Mouse (Mus musculus): Measurements from ENCODE around the gene Styx. TPM values are rescaled to one million over a fixed set of nuclear protein-coding genes. Genes with fewer than 3 reads are reported as not detected.

The Styx gene
- polyA plus RNA-seq, 1 experiment from 2014 or later, result 50.2 TPM

- H3K36me3 ChIP-seq, result no peaks in the 10 kb centered on the region
- whole genome bisulfite sequencing, result 75% methylated on average over 4 of the region's 4 CpGs
- H3K27me3 ChIP-seq, result no peaks in the 10 kb centered on the region
- no peak overlapping the region for H3K4me3 ChIP-seq
- no peaks in the 10 kb centered on the region; the same call in 1 of the 2 replicates for H3K9me3 ChIP-seq
- no peak overlapping the region for H3K9ac ChIP-seq (replicated peaks)
- no peak for ATAC-seq (ENCODE audit: low FRiP score, low read depth)
- H3K27ac ChIP-seq (replicated peaks), result no peak overlapping the region
- H3K4me1 ChIP-seq, result no peaks in the 10 kb centered on the region
- no peak overlapping the region for H3K4me2 ChIP-seq (replicated peaks)
These were observed 71.5 kb downstream of the Styx start for GRCm38 (mm10) chr14:45422371-45422770.

DNA sequence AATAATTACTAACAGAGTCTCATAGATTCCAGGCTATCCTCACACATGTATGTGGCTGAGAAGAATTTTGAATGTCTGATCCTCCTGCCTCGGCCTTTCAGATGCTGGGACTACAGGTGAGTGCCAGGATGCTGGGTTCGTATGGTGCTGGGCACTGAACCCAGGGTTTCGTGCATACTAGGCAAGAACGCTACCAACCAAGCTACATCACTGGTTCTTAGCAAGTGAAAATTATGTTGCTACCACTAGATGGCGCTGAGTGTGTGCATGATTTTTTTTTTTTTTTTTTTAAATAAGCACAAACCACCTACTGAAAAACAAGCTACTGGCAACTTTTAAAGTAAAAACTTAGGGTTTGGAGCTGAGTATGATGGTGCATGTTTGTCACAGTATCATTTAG, 72.3 kb downstream of the Styx start:
- no peaks in the 10 kb centered on the region for H3K36me3 ChIP-seq
- H3K27me3 ChIP-seq, result no peaks in the 10 kb centered on the region
- no peak overlapping the region for H3K9ac ChIP-seq (replicated peaks)
- ATAC-seq (ENCODE audit: low FRiP score, low read depth), result 0 out of 2 replicates have a peak, but pooled peaks have one; percentile 54
- H3K4me2 ChIP-seq (replicated peaks), result no peak overlapping the region
- H3K9me3 ChIP-seq, result no peaks in the 10 kb centered on the region; the same call in 1 of the 2 replicates
- H3K4me3 ChIP-seq, result no peak overlapping the region
- no peak overlapping the region for H3K27ac ChIP-seq (replicated peaks)
- 13% methylated on average over 5 of the region's 5 CpGs for WGBS
- no peaks in the 10 kb centered on the region for H3K4me1 ChIP-seq

GRCm38 (mm10) chr14:45430066-45430842, 79.4 kb downstream of the Styx start:
- H3K9me3 ChIP-seq, result peaks cover 9% of the 10 kb centered on the region
- H3K4me3 ChIP-seq, result no peak overlapping the region
- no peaks in the 10 kb centered on the region for H3K27me3 ChIP-seq
- H3K4me1 ChIP-seq, result no peaks in the 10 kb centered on the region
- no peaks in the 10 kb centered on the region for H3K36me3 ChIP-seq
- no peak overlapping the region for H3K9ac ChIP-seq (replicated peaks)
- 92% methylated on average over 13 of the region's 13 CpGs for WGBS
- ATAC-seq (ENCODE audit: low FRiP score, low read depth), result no peak
- H3K27ac ChIP-seq (replicated peaks), result no peak overlapping the region
- no peak overlapping the region for H3K4me2 ChIP-seq (replicated peaks)

GRCm38 (mm10) chr14:45432003-45432402, 81.1 kb downstream of the Styx start:
- H3K27ac ChIP-seq (replicated peaks), result no peak overlapping the region
- H3K27me3 ChIP-seq, result no peaks in the 10 kb centered on the region
- no peak overlapping the region for H3K4me2 ChIP-seq (replicated peaks)
- WGBS, result 72% methylated on average over 4 of the region's 4 CpGs
- H3K4me3 ChIP-seq, result no peak overlapping the region
- H3K9ac ChIP-seq (replicated peaks), result no peak overlapping the region
- H3K9me3 ChIP-seq, result peaks cover 9% of the 10 kb centered on the region; the same call in 1 of the 2 replicates
- H3K36me3 ChIP-seq, result no peaks in the 10 kb centered on the region
- no peak for ATAC-seq (ENCODE audit: low FRiP score, low read depth)
- no peaks in the 10 kb centered on the region for H3K4me1 ChIP-seq

DNA sequence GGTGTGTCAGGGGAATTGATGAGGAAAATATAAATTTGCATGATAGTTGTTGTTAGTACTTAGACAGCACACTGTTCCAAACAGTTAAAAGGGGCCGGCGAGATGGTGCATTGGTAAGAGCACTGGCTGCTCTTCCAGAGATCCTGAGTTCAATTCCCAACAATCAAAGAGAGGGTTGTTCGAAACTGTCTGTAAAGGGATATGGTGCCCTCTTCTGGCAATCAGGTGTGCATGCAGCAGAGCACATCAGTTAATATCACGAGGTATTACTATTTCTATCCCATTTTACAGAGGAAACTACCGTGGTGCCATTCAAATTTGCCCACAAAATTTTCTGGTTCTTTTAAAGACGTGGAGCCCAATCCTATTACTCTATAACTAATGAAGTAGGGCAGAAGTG, 83.3 kb downstream of the Styx start:
- 71% methylated on average over 6 of the region's 6 CpGs for WGBS
- no peak overlapping the region for H3K4me3 ChIP-seq
- H3K36me3 ChIP-seq, result no peaks in the 10 kb centered on the region
- peaks cover 9% of the 10 kb centered on the region; the same call in 1 of the 2 replicates for H3K9me3 ChIP-seq
- H3K4me1 ChIP-seq, result no peaks in the 10 kb centered on the region
- no peak overlapping the region for H3K9ac ChIP-seq (replicated peaks)
- H3K4me2 ChIP-seq (replicated peaks), result no peak overlapping the region
- no peak for ATAC-seq (ENCODE audit: low FRiP score, low read depth)
- no peak overlapping the region for H3K27ac ChIP-seq (replicated peaks)
- H3K27me3 ChIP-seq, result no peaks in the 10 kb centered on the region

DNA sequence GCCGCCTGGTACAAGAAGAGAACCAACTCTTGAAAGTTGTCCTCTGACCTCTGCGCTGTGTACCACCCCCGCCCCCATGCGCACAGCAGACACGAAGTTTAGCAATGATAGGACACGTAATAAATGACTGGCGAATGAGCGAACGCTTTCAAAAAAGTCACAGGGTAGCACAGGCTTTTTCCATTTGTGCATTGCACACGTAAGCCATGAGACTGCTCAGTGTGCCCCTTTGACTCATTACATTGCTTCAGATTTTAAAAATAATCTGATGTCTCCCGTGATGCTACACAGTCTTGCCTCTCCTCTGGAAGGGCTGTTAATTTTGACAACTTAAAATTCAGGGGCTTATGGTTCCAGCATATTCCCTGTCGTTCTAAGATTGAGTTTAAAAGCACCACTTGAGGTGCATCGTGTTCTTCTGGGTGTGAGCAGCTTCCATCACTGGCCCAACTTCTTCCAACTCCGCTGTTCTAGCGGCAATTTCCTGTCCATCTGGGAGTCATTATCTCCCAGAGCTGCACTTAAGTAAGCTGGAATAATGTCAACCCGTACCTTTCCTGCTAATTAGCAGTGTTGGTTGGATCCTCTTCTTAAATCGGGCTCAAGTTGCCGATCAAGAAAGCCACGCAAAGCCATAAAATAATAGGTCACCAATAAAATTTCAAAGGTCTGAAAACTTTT, 87.5 kb downstream of the Styx start:
- H3K9me3 ChIP-seq, result no peaks in the 10 kb centered on the region
- no peak overlapping the region for H3K4me2 ChIP-seq (replicated peaks)
- H3K27me3 ChIP-seq, result no peaks in the 10 kb centered on the region
- whole genome bisulfite sequencing, result 83% methylated on average over 19 of the region's 19 CpGs
- no peaks in the 10 kb centered on the region for H3K4me1 ChIP-seq
- no peak overlapping the region for H3K27ac ChIP-seq (replicated peaks)
- H3K36me3 ChIP-seq, result no peaks in the 10 kb centered on the region
- H3K4me3 ChIP-seq, result no peak overlapping the region
- H3K9ac ChIP-seq (replicated peaks), result no peak overlapping the region
- no peak for ATAC-seq (ENCODE audit: low FRiP score, low read depth)

- no peak overlapping the region for H3K4me3 ChIP-seq
- H3K4me1 ChIP-seq, result no peaks in the 10 kb centered on the region
- H3K9ac ChIP-seq (replicated peaks), result no peak overlapping the region
- no peaks in the 10 kb centered on the region for H3K9me3 ChIP-seq
- H3K4me2 ChIP-seq (replicated peaks), result no peak overlapping the region
- 80% methylated on average over 2 of the region's 2 CpGs for WGBS
- no peak for ATAC-seq (ENCODE audit: low FRiP score, low read depth)
- no peaks in the 10 kb centered on the region for H3K36me3 ChIP-seq
- H3K27me3 ChIP-seq, result no peaks in the 10 kb centered on the region
- H3K27ac ChIP-seq (replicated peaks), result no peak overlapping the region
These were observed 88.0 kb downstream of the Styx start for GRCm38 (mm10) chr14:45438931-45439275.

- Histone ChIP-seq H3K9me3 (no peaks in the 10 kb centered on the region), H3K36me3 (no peaks in the 10 kb centered on the region), H3K4me2 (replicated peaks) (no peak overlapping the region), H3K4me1 (no peaks in the 10 kb centered on the region), H3K27me3 (no peaks in the 10 kb centered on the region), H3K4me3 (no peak overlapping the region), H3K27ac (replicated peaks) (no peak overlapping the region), H3K9ac (replicated peaks) (no peak overlapping the region)
- 69% methylated on average over 9 of the region's 9 CpGs for WGBS
- ATAC-seq (ENCODE audit: low FRiP score, low read depth), result no peak
These were observed 88.5 kb downstream of the Styx start for GRCm38 (mm10) chr14:45439387-45439786.

DNA sequence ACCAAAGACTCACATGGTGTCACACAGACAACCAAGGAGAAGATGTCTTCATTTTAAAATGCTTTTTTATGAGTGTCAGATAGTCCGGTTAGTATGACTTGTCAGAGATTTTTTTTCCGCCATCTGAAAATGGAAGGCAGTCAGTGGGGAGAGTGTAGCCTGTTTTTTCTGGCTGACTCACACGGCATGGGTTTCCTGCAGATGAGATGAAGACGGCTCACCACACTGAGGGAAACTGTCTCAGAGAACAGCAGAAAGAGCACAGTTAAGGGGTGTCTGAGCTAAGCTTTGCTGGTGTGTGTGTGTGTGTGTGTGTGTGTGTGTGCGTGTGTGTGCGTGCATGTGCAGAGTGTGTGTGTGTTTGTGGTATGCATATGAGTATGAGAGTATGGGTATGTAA, 90.4 kb downstream of the Styx start:
- ATAC-seq (ENCODE audit: low FRiP score, low read depth), result no peak
- Histone ChIP-seq H3K4me1 (no peaks in the 10 kb centered on the region), H3K4me2 (replicated peaks) (no peak overlapping the region), H3K9me3 (no peaks in the 10 kb centered on the region), H3K27me3 (no peaks in the 10 kb centered on the region), H3K36me3 (no peaks in the 10 kb centered on the region), H3K9ac (replicated peaks) (no peak overlapping the region), H3K4me3 (no peak overlapping the region), H3K27ac (replicated peaks) (no peak overlapping the region)
- 85% methylated on average over 6 of the region's 6 CpGs for WGBS

DNA sequence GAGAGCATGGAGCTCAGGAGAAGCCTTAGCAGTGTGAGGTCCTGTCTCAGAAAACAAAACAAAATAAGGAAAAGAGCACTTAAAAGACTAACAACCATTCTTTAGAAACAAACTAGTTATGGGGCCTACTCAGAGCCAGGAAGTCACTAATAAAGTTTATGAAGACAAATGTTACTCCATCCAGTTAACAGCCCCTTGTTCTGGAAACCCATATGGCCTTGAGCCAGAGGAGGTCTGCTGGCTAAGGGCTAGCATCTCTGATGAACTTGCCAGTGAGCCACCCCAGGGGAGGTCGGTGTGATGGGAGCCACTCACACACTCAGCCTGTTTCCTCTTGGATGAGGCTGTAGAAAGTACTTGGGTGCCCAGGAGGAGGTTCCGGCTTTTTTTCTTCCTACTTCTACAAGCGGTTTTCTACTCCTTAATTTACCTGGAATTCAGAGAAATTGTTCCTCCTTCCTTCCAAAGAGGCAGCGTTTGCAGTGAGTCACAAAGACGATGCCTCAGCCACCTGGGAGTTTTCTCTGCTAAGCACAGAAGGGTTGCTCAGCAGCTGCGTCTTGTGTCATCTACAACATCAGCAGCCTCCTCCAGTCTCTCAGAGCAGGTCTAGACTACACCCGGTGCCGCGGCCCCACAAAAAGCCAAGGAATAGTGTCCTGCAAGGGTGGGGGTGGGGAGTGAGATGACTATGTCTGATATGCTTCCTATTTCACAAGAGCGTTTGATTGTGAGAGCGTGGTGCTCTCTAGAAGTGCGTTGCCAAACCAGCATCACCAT, 92.1 kb downstream of the Styx start:
- Histone ChIP-seq H3K9me3 (no peaks in the 10 kb centered on the region), H3K27me3 (no peaks in the 10 kb centered on the region), H3K4me2 (replicated peaks) (no peak overlapping the region), H3K36me3 (no peaks in the 10 kb centered on the region), H3K4me3 (no peak overlapping the region), H3K27ac (replicated peaks) (no peak overlapping the region), H3K9ac (replicated peaks) (no peak overlapping the region), H3K4me1 (no peaks in the 10 kb centered on the region)
- 79% methylated on average over 12 of the region's 12 CpGs for WGBS
- no peak for ATAC-seq (ENCODE audit: low FRiP score, low read depth)

DNA sequence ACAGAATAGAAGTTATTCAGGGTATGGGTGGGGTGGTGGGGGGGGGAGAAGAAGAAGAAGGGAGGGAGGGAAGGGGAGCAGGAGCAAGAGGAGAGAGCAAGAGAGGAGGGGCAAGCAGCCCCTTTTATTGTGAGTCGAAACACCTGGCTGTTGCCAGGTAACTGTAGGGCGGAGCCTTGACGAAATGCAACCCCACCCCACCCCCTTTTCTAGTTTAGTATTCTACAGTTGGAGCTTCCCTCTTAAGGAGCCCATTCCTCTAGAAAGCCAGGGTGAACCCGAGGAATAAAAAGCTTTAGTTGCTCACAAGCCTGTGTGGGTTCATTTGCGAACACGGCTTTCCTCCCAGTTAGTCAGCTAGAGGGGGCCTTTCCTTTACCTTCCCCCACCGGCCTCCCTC, 94.0 kb downstream of the Styx start:
- 54% methylated on average over 7 of the region's 7 CpGs for WGBS
- Histone ChIP-seq H3K4me3 (no peak overlapping the region), H3K36me3 (no peaks in the 10 kb centered on the region), H3K4me1 (no peaks in the 10 kb centered on the region), H3K27ac (replicated peaks) (no peak overlapping the region), H3K27me3 (no peaks in the 10 kb centered on the region), H3K9me3 (no peaks in the 10 kb centered on the region), H3K4me2 (replicated peaks) (no peak overlapping the region), H3K9ac (replicated peaks) (no peak overlapping the region)
- no peak for ATAC-seq (ENCODE audit: low FRiP score, low read depth)

- no peak for ATAC-seq (ENCODE audit: low FRiP score, low read depth)
- H3K27me3 ChIP-seq, result no peaks in the 10 kb centered on the region
- H3K36me3 ChIP-seq, result no peaks in the 10 kb centered on the region
- H3K9me3 ChIP-seq, result no peaks in the 10 kb centered on the region
- no peak overlapping the region for H3K9ac ChIP-seq (replicated peaks)
- 65% methylated on average over 12 of the region's 12 CpGs for WGBS
- no peak overlapping the region for H3K4me3 ChIP-seq
- H3K4me2 ChIP-seq (replicated peaks), result no peak overlapping the region
- no peaks in the 10 kb centered on the region for H3K4me1 ChIP-seq
- no peak overlapping the region for H3K27ac ChIP-seq (replicated peaks)
These were observed 94.6 kb downstream of the Styx start for GRCm38 (mm10) chr14:45445445-45445844.
